Mouse (Mus musculus): ENCODE measurements around the gene Slc25a26.

GRCm38 (mm10) chr6:94624543-94624942 is 124.4 kb downstream of the Slc25a26 start:
- TF ChIP-seq EP300 (IDR thresholded peaks at IDR 0.05): no peak
- TF ChIP-seq CTCF (IDR thresholded peaks at IDR 0.05): no peak
